Mouse (Mus musculus) lung, adult 2 months (tissue): Measurements from ENCODE around the gene Adgra3. TPM values are rescaled to one million over a fixed set of nuclear protein-coding genes. Genes with fewer than 3 reads are reported as not detected.

Source experiments
- DNase-seq: peaks from one replicate; pipeline ENCODE4 v3.0.0; 2022
- H3K4me1 ChIP-seq: fragments of 200-500 bp; 2 replicates; pipeline ENCODE4 v1.6.1; 2011; ENCODE audit warnings: low read length; ENCODE audit not compliant: control insufficient read depth, insufficient read depth
- H3K4me3 ChIP-seq: fragments of 200-500 bp; replicated peaks from 2 replicates; pipeline ENCODE3; 2011; ENCODE audit warnings: low read depth, mild to moderate bottlenecking, control low read depth, low read length; ENCODE audit errors: extremely low read depth
- CTCF ChIP-seq: fragments of 200-500 bp; IDR thresholded peaks from 2 replicates; pipeline ENCODE4 v1.5.1; 2011; ENCODE audit warnings: mild to moderate bottlenecking, low read length, control low read depth; ENCODE audit not compliant: insufficient read depth
- POLR2A ChIP-seq: fragments of 200-500 bp; IDR thresholded peaks from 2 replicates; pipeline ENCODE4 v1.6.1; 2011; ENCODE audit warnings: low read depth, mild to moderate bottlenecking, control low read depth, low read length, borderline replicate concordance; ENCODE audit errors: extremely low read depth
- WGBS: fragments of 180-500 bp; shearing (Covaris S2); methylation state at CpG from one replicate; pipeline ENCODE4 v1.1.7; 2018; 5-methylcytosine and 5-hydroxymethylcytosine counted together
- polyA plus RNA-seq: library from polyadenylated mRNA; depleted of rRNA; stranded (reverse); fragments of >200 nt; gene quantifications from 2 replicates; pipeline ENCODE4 v1.2.3, GENCODE M21; 2012

Gene Adgra3
- polyA plus RNA-seq, 1 experiment, result 37.2 TPM

DNA sequence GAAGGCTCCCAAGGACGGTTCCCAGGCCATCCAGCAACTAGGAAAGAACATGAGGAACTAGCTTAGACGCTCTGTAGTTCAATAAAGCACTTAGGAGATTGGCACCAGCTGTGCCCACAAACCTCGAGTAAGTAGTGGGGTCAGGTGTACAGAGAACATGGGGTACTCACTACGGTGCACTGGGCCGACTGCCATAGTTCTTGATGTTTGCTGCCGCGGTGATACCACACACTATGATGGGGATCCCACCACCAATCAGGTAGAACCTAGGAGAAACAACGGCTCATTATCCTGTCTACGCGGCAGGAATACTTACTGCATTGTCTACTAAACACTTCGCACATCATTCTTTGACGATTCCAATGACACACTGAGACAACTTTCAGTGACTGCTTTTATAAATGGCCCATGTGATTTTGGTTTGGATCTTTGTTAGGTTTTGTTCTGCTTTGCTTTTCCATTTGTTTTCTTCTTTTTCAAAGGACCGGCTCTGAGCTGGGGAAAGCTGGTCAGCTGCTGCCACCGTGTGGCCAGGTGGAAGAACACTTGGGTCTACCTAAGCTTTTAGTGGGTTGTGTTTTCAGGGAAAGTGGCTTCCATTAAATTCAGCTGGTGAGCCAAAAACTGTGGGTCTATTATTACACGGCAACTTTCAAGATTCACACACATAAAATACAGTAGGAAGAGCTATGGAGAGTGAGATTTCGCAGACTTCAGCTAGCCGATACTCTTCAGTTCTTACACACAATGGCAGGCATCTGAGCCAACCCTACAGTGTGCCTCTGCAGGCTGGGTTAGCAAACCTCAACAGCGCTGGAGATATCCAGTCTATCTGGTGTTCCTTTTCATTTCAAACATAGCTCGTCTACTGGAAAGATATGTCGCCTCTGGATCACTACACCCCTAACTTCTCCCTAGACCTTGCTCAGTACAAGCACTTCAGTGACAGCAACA lies 97.1 kb downstream of the Adgra3 start:
- TF ChIP-seq CTCF (peak; percentile 83), POLR2A (no peak)
- DNase-seq, result no peak
- 81% methylated on average over 20 of the region's 20 CpGs for WGBS

DNA sequence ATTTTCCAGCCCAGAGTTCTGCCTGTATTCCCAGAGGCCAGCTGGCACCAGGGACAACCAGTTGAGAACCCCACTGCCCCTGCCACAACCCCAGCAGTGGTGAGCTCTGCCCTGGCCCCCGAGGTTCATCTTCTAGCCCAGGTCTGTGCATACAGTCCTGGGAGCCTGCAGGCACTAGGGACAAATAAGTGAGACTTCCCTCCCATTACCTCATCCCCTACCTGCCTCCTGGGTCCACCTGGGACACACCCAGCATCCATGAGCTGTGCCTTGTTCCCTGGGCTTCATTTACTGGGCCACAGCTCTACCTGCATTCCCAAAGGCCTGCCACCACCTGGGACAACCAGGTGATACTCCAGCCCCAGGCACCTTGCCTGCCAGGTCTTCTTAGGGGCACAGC lies 122.5 kb downstream of the Adgra3 start:
- 73% methylated on average over 1 of the region's 1 CpGs for WGBS
- no peaks in the 10 kb centered on the region for H3K4me1 ChIP-seq
- no peak for DNase-seq
- TF ChIP-seq CTCF (no peak), POLR2A (no peak)
- no peak overlapping the region for H3K4me3 ChIP-seq

More for the DNA sequence above, 97.1 kb downstream of the Adgra3 start:
- H3K4me1 ChIP-seq, result peaks cover 7% of the 10 kb centered on the region
- H3K4me3 ChIP-seq, result no peak overlapping the region

DNA sequence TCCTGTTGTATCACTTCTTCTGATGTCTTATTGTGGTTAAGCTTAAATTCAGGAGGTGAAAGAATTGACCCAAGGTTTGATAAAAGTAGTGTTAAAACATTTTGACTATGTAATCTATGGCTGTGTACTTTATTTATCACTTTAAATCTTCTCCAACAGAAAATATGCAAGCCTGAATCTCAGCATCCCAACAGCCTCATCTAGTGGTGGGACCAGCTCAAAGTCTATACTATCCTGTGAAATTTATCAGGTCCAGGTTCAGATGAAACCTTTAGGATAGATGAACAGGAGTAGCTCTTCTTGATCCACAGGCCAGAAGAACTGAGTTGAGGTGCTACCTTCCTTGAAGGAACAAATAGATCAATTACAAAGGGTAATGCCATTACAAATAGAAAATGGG lies 134.1 kb downstream of the Adgra3 start:
- DNase-seq, result no peak
- Histone ChIP-seq H3K4me3 (no peak overlapping the region), H3K4me1 (no peaks in the 10 kb centered on the region)
- TF ChIP-seq CTCF (no peak), POLR2A (no peak)

DNA sequence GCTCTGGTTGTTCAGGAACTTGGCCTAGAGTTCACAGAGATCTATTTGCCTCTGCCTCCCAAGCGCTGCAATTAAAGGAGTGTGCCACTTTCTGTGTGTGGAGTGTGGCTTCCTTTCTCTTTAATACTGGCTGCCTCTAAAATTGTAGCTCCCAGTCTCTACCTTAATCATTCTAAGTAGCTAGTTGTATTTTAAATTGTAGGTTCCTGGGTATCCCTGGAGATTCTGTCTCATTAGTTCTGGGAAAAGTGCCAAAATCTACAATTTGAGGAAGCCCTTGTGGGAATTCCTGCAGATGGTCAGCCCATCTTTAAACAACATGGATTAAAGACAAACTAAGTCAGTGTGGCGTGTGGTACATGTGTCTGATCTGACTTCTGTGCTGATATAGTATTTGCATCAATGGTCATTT lies 143.1 kb downstream of the Adgra3 start:
- Histone ChIP-seq H3K4me3 (no peak overlapping the region), H3K4me1 (no peaks in the 10 kb centered on the region)
- no peak for TF ChIP-seq CTCF
- no peak for TF ChIP-seq POLR2A
- DNase-seq, result no peak
- 34% methylated on average over 2 of the region's 2 CpGs for WGBS
